Mouse (Mus musculus): ENCODE measurements around the gene Chrm3. TPM values are rescaled to one million over a fixed set of nuclear protein-coding genes. Genes with fewer than 3 reads are reported as not detected.

The Chrm3 gene
- polyA plus RNA-seq, 1 experiment: not detected

GRCm38 (mm10) chr13:10140573-10140972 lies 220.1 kb downstream of the Chrm3 start:
- H3K36me3 ChIP-seq (ENCODE audit: control insufficient read depth, insufficient read depth): no peaks in the 10 kb centered on the region
- no peak for TF ChIP-seq POLR2AphosphoS2 (IDR thresholded peaks at IDR 0.05; ENCODE audit: insufficient read length, low read depth)
- no peak for TF ChIP-seq MYOG (IDR thresholded peaks at IDR 0.05; ENCODE audit: control insufficient read depth in 1 of 3, insufficient read depth in 1 of 3, insufficient read length in 2 of 3, low read depth in 2 of 3)
- TF ChIP-seq MYOD1 (IDR thresholded peaks at IDR 0.05; ENCODE audit: control insufficient read depth in 1 of 3, insufficient read length in 2 of 3, low read depth in 2 of 3): no peak
- no peak for TF ChIP-seq CEBPB (IDR thresholded peaks at IDR 0.05; ENCODE audit: insufficient read depth, poor library complexity, severe bottlenecking)
- H3K27me3 ChIP-seq (ENCODE audit: control insufficient read depth, insufficient read depth, insufficient read length): no peaks in the 10 kb centered on the region
- H3K4me2 ChIP-seq (ENCODE audit: low read depth): no peak overlapping the region
- no peak overlapping the region for H3K4me3 ChIP-seq
- no peak overlapping the region for H3ac ChIP-seq (ENCODE audit: control insufficient read depth, insufficient read length)
- no peaks in the 10 kb centered on the region for H3K79me2 ChIP-seq (ENCODE audit: control insufficient read depth, insufficient read depth)

DNA sequence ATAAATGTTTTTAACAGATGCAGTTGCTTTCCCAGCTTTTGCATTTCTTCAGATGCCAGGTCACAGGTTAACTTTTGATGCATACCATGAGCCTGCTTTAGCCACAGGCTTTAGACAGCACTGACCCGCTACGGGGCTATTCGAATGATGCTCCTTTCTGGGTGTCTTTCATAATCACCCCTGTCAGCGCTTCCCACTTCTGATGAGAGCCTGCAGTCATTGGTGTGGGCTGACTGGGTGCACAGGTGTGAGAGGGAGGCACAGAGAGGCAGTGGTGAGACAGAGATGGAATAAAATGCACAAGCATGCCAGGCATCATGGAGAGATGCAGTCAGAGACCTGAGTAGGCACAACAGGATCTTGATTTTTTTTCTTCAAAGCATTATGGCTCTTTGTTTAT lies 221.8 kb downstream of the Chrm3 start:
- H3K79me2 ChIP-seq (ENCODE audit: control insufficient read depth, insufficient read depth): no peaks in the 10 kb centered on the region
- no peak overlapping the region for H3K4me3 ChIP-seq
- H3ac ChIP-seq (ENCODE audit: control insufficient read depth, insufficient read length): no peak overlapping the region
- H3K4me2 ChIP-seq (ENCODE audit: low read depth): no peak overlapping the region
- H3K27me3 ChIP-seq (ENCODE audit: control insufficient read depth, insufficient read depth, insufficient read length): no peaks in the 10 kb centered on the region
- no peaks in the 10 kb centered on the region for H3K36me3 ChIP-seq (ENCODE audit: control insufficient read depth, insufficient read depth)
- TF ChIP-seq POLR2A (IDR thresholded peaks at IDR 0.05; ENCODE audit: insufficient read length, low read depth): no peak
- no peak for TF ChIP-seq REST (IDR thresholded peaks at IDR 0.05; ENCODE audit: insufficient read depth, insufficient read length)
- TF ChIP-seq TCF3 (IDR thresholded peaks at IDR 0.05; ENCODE audit: insufficient read length, low read depth): no peak
- TF ChIP-seq MYOD1 (IDR thresholded peaks at IDR 0.05; ENCODE audit: control insufficient read depth in 1 of 3, insufficient read length in 2 of 3, low read depth in 2 of 3): no peak
- no peak for TF ChIP-seq E2F4 (IDR thresholded peaks at IDR 0.05; ENCODE audit: insufficient read depth)
- TF ChIP-seq SRF (IDR thresholded peaks at IDR 0.05; ENCODE audit: control insufficient read depth, insufficient read length, low read depth): no peak
- no peak for TF ChIP-seq USF1 (IDR thresholded peaks at IDR 0.05; ENCODE audit: low read depth)
- no peak for TF ChIP-seq POLR2AphosphoS2 (IDR thresholded peaks at IDR 0.05; ENCODE audit: insufficient read length, low read depth)
- no peak for TF ChIP-seq MAX (IDR thresholded peaks at IDR 0.05; ENCODE audit: low read depth)
- no peak for TF ChIP-seq MYOG (IDR thresholded peaks at IDR 0.05; ENCODE audit: control insufficient read depth in 1 of 3, insufficient read depth in 1 of 3, insufficient read length in 2 of 3, low read depth in 2 of 3)
- no peak for TF ChIP-seq CEBPB (IDR thresholded peaks at IDR 0.05; ENCODE audit: insufficient read depth, poor library complexity, severe bottlenecking)
- no peak for TF ChIP-seq TCF12 (IDR thresholded peaks at IDR 0.05; ENCODE audit: insufficient read depth, poor library complexity, severe bottlenecking)

DNA sequence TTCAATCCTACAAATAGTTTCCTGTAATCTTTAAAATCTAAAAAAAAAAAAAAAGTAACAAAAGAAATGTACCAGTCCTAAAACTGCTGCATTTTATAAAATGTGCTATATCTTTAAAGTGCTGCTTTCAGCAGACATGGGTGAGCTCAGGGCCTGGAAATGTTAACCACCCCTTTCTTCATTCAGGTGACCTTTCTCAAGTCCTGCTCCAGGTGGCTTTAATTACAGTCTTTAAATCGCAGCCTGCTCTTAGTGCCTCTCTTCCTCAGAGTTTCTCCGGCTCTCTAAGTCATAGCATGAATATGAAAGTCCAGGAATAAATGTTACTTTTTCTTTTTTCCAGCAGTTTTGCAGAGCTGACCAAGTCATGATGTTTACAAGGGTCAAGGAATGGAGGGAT lies 229.6 kb downstream of the Chrm3 start:
- Histone ChIP-seq H3K27me3 (ENCODE audit: control insufficient read depth, insufficient read depth, insufficient read length) (no peaks in the 10 kb centered on the region), H3K4me2 (ENCODE audit: low read depth) (no peak overlapping the region), H3K79me2 (ENCODE audit: control insufficient read depth, insufficient read depth) (no peaks in the 10 kb centered on the region), H3K4me3 (no peak overlapping the region), H3K36me3 (ENCODE audit: control insufficient read depth, insufficient read depth) (no peaks in the 10 kb centered on the region), H3ac (ENCODE audit: control insufficient read depth, insufficient read length) (no peak overlapping the region)
- TF ChIP-seq MYOG (IDR thresholded peaks at IDR 0.05; ENCODE audit: control insufficient read depth in 1 of 3, insufficient read depth in 1 of 3, insufficient read length in 2 of 3, low read depth in 2 of 3) (no peak), POLR2AphosphoS2 (IDR thresholded peaks at IDR 0.05; ENCODE audit: insufficient read length, low read depth) (no peak), E2F4 (IDR thresholded peaks at IDR 0.05; ENCODE audit: insufficient read depth) (no peak), SRF (IDR thresholded peaks at IDR 0.05; ENCODE audit: control insufficient read depth, insufficient read length, low read depth) (no peak)

- H3K4me3 ChIP-seq: no peak overlapping the region
- H3K4me2 ChIP-seq (ENCODE audit: low read depth): no peak overlapping the region
- H3ac ChIP-seq (ENCODE audit: control insufficient read depth, insufficient read length): no peak overlapping the region
- no peaks in the 10 kb centered on the region for H3K36me3 ChIP-seq (ENCODE audit: control insufficient read depth, insufficient read depth)
- no peaks in the 10 kb centered on the region for H3K79me2 ChIP-seq (ENCODE audit: control insufficient read depth, insufficient read depth)
- TF ChIP-seq SRF (IDR thresholded peaks at IDR 0.05; ENCODE audit: control insufficient read depth, insufficient read length, low read depth): no peak
- TF ChIP-seq E2F4 (IDR thresholded peaks at IDR 0.05; ENCODE audit: insufficient read depth): no peak
- TF ChIP-seq MYOG (IDR thresholded peaks at IDR 0.05; ENCODE audit: control insufficient read depth in 1 of 3, insufficient read depth in 1 of 3, insufficient read length in 2 of 3, low read depth in 2 of 3): no peak
- no peak for TF ChIP-seq TCF3 (IDR thresholded peaks at IDR 0.05; ENCODE audit: insufficient read length, low read depth)
- no peak for TF ChIP-seq CEBPB (IDR thresholded peaks at IDR 0.05; ENCODE audit: insufficient read depth, poor library complexity, severe bottlenecking)
- TF ChIP-seq USF1 (IDR thresholded peaks at IDR 0.05; ENCODE audit: low read depth): no peak
- no peak for TF ChIP-seq MYOD1 (IDR thresholded peaks at IDR 0.05; ENCODE audit: control insufficient read depth in 1 of 3, insufficient read length in 2 of 3, low read depth in 2 of 3)
- TF ChIP-seq REST (IDR thresholded peaks at IDR 0.05; ENCODE audit: insufficient read depth, insufficient read length): no peak
- no peak for TF ChIP-seq TCF12 (IDR thresholded peaks at IDR 0.05; ENCODE audit: insufficient read depth, poor library complexity, severe bottlenecking)
- TF ChIP-seq POLR2A (IDR thresholded peaks at IDR 0.05; ENCODE audit: insufficient read length, low read depth): no peak
- no peaks in the 10 kb centered on the region for H3K27me3 ChIP-seq (ENCODE audit: control insufficient read depth, insufficient read depth, insufficient read length)
These were observed 248.4 kb downstream of the Chrm3 start for GRCm38 (mm10) chr13:10112211-10112610.

DNA sequence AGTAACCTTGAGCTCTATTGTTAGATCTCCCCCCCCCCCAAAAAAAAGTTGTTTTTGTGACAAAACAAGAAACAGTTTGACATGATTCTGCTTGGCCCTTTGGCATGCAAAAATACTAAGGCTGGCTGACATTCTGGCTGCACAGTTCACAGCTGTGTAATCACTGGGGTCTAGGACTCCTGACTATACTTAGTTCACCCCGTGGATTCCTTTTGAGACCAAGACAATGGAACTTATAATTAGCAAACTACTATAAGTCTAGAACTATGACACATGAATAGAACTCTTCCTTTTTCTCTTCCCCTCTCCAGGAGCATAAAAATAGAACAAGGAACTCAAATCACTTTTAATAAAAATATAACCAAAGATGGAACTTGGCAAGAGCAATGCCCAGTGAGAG lies 251.1 kb downstream of the Chrm3 start:
- Histone ChIP-seq H3K36me3 (ENCODE audit: control insufficient read depth, insufficient read depth) (no peaks in the 10 kb centered on the region), H3ac (ENCODE audit: control insufficient read depth, insufficient read length) (no peak overlapping the region)

More for the DNA sequence above, 251.1 kb downstream of the Chrm3 start:
- H3K4me3 ChIP-seq: no peak overlapping the region
- no peak overlapping the region for H3K4me2 ChIP-seq (ENCODE audit: low read depth)
- H3K27me3 ChIP-seq (ENCODE audit: control insufficient read depth, insufficient read depth, insufficient read length): no peaks in the 10 kb centered on the region
- no peak for TF ChIP-seq POLR2A (IDR thresholded peaks at IDR 0.05; ENCODE audit: insufficient read length, low read depth)
- TF ChIP-seq MYOD1 (IDR thresholded peaks at IDR 0.05; ENCODE audit: control insufficient read depth in 1 of 3, insufficient read length in 2 of 3, low read depth in 2 of 3): no peak
- no peak for TF ChIP-seq REST (IDR thresholded peaks at IDR 0.05; ENCODE audit: insufficient read depth, insufficient read length)
- no peak for TF ChIP-seq TCF3 (IDR thresholded peaks at IDR 0.05; ENCODE audit: insufficient read length, low read depth)
- no peak for TF ChIP-seq USF1 (IDR thresholded peaks at IDR 0.05; ENCODE audit: low read depth)
- no peak for TF ChIP-seq SRF (IDR thresholded peaks at IDR 0.05; ENCODE audit: control insufficient read depth, insufficient read length, low read depth)
- no peak for TF ChIP-seq MYOG (IDR thresholded peaks at IDR 0.05; ENCODE audit: control insufficient read depth in 1 of 3, insufficient read depth in 1 of 3, insufficient read length in 2 of 3, low read depth in 2 of 3)
- no peak for TF ChIP-seq TCF12 (IDR thresholded peaks at IDR 0.05; ENCODE audit: insufficient read depth, poor library complexity, severe bottlenecking)
- TF ChIP-seq POLR2AphosphoS2 (IDR thresholded peaks at IDR 0.05; ENCODE audit: insufficient read length, low read depth): no peak
- no peak for TF ChIP-seq CEBPB (IDR thresholded peaks at IDR 0.05; ENCODE audit: insufficient read depth, poor library complexity, severe bottlenecking)
- TF ChIP-seq MAX (IDR thresholded peaks at IDR 0.05; ENCODE audit: low read depth): no peak
- TF ChIP-seq E2F4 (IDR thresholded peaks at IDR 0.05; ENCODE audit: insufficient read depth): no peak
- H3K79me2 ChIP-seq (ENCODE audit: control insufficient read depth, insufficient read depth): no peaks in the 10 kb centered on the region

Data from myocyte (in vitro differentiated cells).